8 mouse cellular contexts compared by ENCODE assay signal in genomic region chr15:79270317-79271123, GRCm38 (mm10). TPM values are rescaled to one million over a fixed set of nuclear protein-coding genes. Genes with fewer than 3 reads are reported as not detected.
DNase-seq lines count a peak whose midpoint lies in the region; ATAC-seq and TF ChIP-seq lines count a peak whose summit lies in the region.

No protein-coding gene starts in this region.

- 2% methylated on average over 33 of the region's 33 CpGs for WGBS in liver, embryonic 13.5 days (ENCODE audit: insufficient replicate concordance)

- H3K9ac ChIP-seq in liver, embryonic 13.5 days = peak overlapping the region; percentile 49

- no peaks in the 10 kb centered on the region for H3K9me3 ChIP-seq in liver, embryonic 13.5 days (replicated peaks)

- H3K4me3 ChIP-seq in layer of hippocampus, adult 2 months = peak overlapping the region; percentile 55
- peak overlapping the region; percentile 41 for H3K4me3 ChIP-seq in liver, embryonic 13.5 days (replicated peaks)

- ATAC-seq in common myeloid progenitor, adult 5-6 weeks (replicated peaks; ENCODE audit: low read depth, poor library complexity, severe bottlenecking) = peak; percentile 92
- peak; percentile 94 for ATAC-seq in inflammation-experienced regulatory T-cells, adult 6 months
- peak; percentile 68 for ATAC-seq in liver, embryonic 13.5 days (ENCODE audit: low read depth)

- peak; percentile 15 for TF ChIP-seq CTCF in layer of hippocampus, adult 2 months (conservative IDR thresholded peaks at IDR 0.05)

- H3K4me1 ChIP-seq in liver, embryonic 13.5 days (replicated peaks) = peaks cover 14% of the 10 kb centered on the region

- peak overlapping the region; percentile 64 for H3K4me2 ChIP-seq in liver, embryonic 13.5 days

- DNase-seq in layer of hippocampus, adult 2 months (ENCODE audit: low spot score in 2 of 2) = peak in 1 of 2 experiments; percentile 53
- no peak for DNase-seq in layer of hippocampus, adult 9-10 months (ENCODE audit: low spot score)
- peak; percentile 51 to 73 for DNase-seq in gastrocnemius, postnatal 4 days (ENCODE audit: low spot score in 2 of 2)
- peak; percentile 62 for DNase-seq in liver, embryonic 13.5 days
- peak; percentile 93 for DNase-seq in naive thymus-derived CD4-positive, alpha-beta T cell, adult 2 months (ENCODE audit: low read depth)
- DNase-seq in testis, postnatal 10 days (ENCODE audit: low spot score) = peak; percentile 82

- no peaks in the 10 kb centered on the region for H3K36me3 ChIP-seq in liver, embryonic 13.5 days

- no peak overlapping the region for H3K27ac ChIP-seq in layer of hippocampus, adult 2 months
- no peak overlapping the region for H3K27ac ChIP-seq in liver, embryonic 13.5 days

- peaks cover 41% of the 10 kb centered on the region; the same call in 1 of the 2 replicates for H3K27me3 ChIP-seq in liver, embryonic 13.5 days

RNA-seq across cellular contexts. Expression of gene Baiap2l2, which starts 14.8 kb away (rescaled TPM):
- total RNA-seq in layer of hippocampus, adult 2 months (2021) = 1 to 10 TPM; 1.2 to 2.7 TPM
- not detected in 2 replicates for total RNA-seq in common myeloid progenitor, adult 5-6 weeks (2017)
- total RNA-seq in gastrocnemius, postnatal 4 days (2021) = 1 to 10 TPM; 5.0 to 9.0 TPM
- polyA plus RNA-seq in inflammation-experienced regulatory T-cells, adult 6 months (2017; shearing (Covaris generic)) = 1 to 10 TPM in 1 of 3 experiments, under 1 TPM in 1, not detected in 1; 0.21 to 1.6 TPM
- 1.8 and 2.3 TPM in 2 replicates for polyA plus RNA-seq in liver, embryonic 13.5 days (2015; fragmentation: Nextera tagmentation; extraction: Ambion mirVana)

RNA-seq across cellular contexts. Expression of gene Slc16a8, which starts 16.0 kb away (rescaled TPM):
- not detected for total RNA-seq in layer of hippocampus, adult 2 months (2021)
- total RNA-seq in common myeloid progenitor, adult 5-6 weeks (2017) = not detected in 2 replicates
- total RNA-seq in gastrocnemius, postnatal 4 days (2021) = under 1 TPM; 0.29 to 0.36 TPM
- not detected for polyA plus RNA-seq in inflammation-experienced regulatory T-cells, adult 6 months (2017; shearing (Covaris generic))
- not detected in 2 replicates for polyA plus RNA-seq in liver, embryonic 13.5 days (2015; fragmentation: Nextera tagmentation; extraction: Ambion mirVana)

RNA-seq across cellular contexts. Expression of gene Gm49486, which starts 41.3 kb away (rescaled TPM):
- total RNA-seq in layer of hippocampus, adult 2 months (2021) = under 1 TPM; 0.31 to 0.49 TPM
- total RNA-seq in common myeloid progenitor, adult 5-6 weeks (2017) = not detected in 2 replicates
- 1 to 10 TPM; 1.2 TPM for total RNA-seq in gastrocnemius, postnatal 4 days (2021)
- not detected for polyA plus RNA-seq in inflammation-experienced regulatory T-cells, adult 6 months (2017; shearing (Covaris generic))
- not detected in 2 replicates for polyA plus RNA-seq in liver, embryonic 13.5 days (2015; fragmentation: Nextera tagmentation; extraction: Ambion mirVana)

RNA-seq across cellular contexts. Expression of gene Pick1, which starts 41.5 kb away (rescaled TPM):
- 10 to 100 TPM; 46.1 to 49.7 TPM for total RNA-seq in layer of hippocampus, adult 2 months (2021)
- 11.3 and 13.0 TPM in 2 replicates for total RNA-seq in common myeloid progenitor, adult 5-6 weeks (2017)
- 10 to 100 TPM; 21.9 to 24.2 TPM for total RNA-seq in gastrocnemius, postnatal 4 days (2021)
- 1 to 10 TPM; 6.6 to 8.4 (median 8.3) TPM for polyA plus RNA-seq in inflammation-experienced regulatory T-cells, adult 6 months (2017; shearing (Covaris generic))
- 10.5 and 10.6 TPM in 2 replicates for polyA plus RNA-seq in liver, embryonic 13.5 days (2015; fragmentation: Nextera tagmentation; extraction: Ambion mirVana)

RNA-seq across cellular contexts. Expression of gene Pla2g6, which starts 57.7 kb away (rescaled TPM):
- 10 to 100 TPM; 23.8 to 23.9 TPM for total RNA-seq in layer of hippocampus, adult 2 months (2021)
- total RNA-seq in common myeloid progenitor, adult 5-6 weeks (2017) = 7.8 and 16.9 TPM in 2 replicates
- 10 to 100 TPM; 11.5 to 15.7 TPM for total RNA-seq in gastrocnemius, postnatal 4 days (2021)
- polyA plus RNA-seq in inflammation-experienced regulatory T-cells, adult 6 months (2017; shearing (Covaris generic)) = 10 to 100 TPM; 12.5 to 18.4 (median 15.1) TPM
- polyA plus RNA-seq in liver, embryonic 13.5 days (2015; fragmentation: Nextera tagmentation; extraction: Ambion mirVana) = 11.4 and 14.9 TPM in 2 replicates
